Mouse (Mus musculus) intestine, embryonic 14.5 days (tissue): Measurements from ENCODE around the gene Olfr643. TPM values are rescaled to one million over a fixed set of nuclear protein-coding genes. Genes with fewer than 3 reads are reported as not detected.

Experiments used
- ATAC-seq: fragments of 200-750 bp; cut with Nextera tagmentation; replicated peaks from 2 replicates; pipeline ENCODE4 v1.8.0; 2017; ENCODE audit warnings: low read depth, moderate number of reproducible peaks, moderate TSS enrichment, moderate library complexity; ENCODE audit not compliant: low FRiP score, low TSS enrichment
- DNase-seq: peaks from one replicate; pipeline ENCODE4 v3.0.0-alpha.2; 2018; ENCODE audit warnings: low spot score
- H3K27ac ChIP-seq: fragments of 300-500 bp; sonication (generic); 2 replicates; pipeline ENCODE4 v1.5.1; 2014; ENCODE audit warnings: low read depth, mild to moderate bottlenecking, control low read depth
- H3K27me3 ChIP-seq: fragments of 300-500 bp; sonication (generic); replicated peaks from 2 replicates; pipeline ENCODE4 v1.6.1; 2014; ENCODE audit warnings: low read length, control low read depth; ENCODE audit not compliant: control insufficient read depth, insufficient read depth
- H3K36me3 ChIP-seq: fragments of 300-500 bp; sonication (generic); 2 replicates; pipeline ENCODE4 v1.6.1; 2014; ENCODE audit warnings: low read length, control low read depth; ENCODE audit not compliant: control insufficient read depth, insufficient read depth
- H3K4me1 ChIP-seq: fragments of 300-500 bp; sonication (generic); replicated peaks from 2 replicates; pipeline ENCODE4 v1.6.1; 2014; ENCODE audit warnings: low read length, control low read depth, mixed read lengths; ENCODE audit not compliant: control insufficient read depth, insufficient read depth
- H3K4me2 ChIP-seq: fragments of 300-500 bp; sonication (generic); 2 replicates; pipeline ENCODE4 v1.6.1; 2014; ENCODE audit warnings: low read length
- H3K4me3 ChIP-seq: fragments of 300-500 bp; sonication (generic); 2 replicates; pipeline ENCODE4 v1.5.1; 2014; ENCODE audit warnings: low read depth, low read length, control low read depth, mixed read lengths
- H3K9ac ChIP-seq: fragments of 300-500 bp; sonication (generic); 2 replicates; pipeline ENCODE4 v1.6.1; 2014; ENCODE audit warnings: mild to moderate bottlenecking, low read length
- H3K9me3 ChIP-seq: fragments of 300-500 bp; sonication (generic); 2 replicates; pipeline ENCODE4 v1.6.1; 2016; ENCODE audit warnings: low read length, control low read depth; ENCODE audit not compliant: control insufficient read depth
- WGBS: fragments of 180-500 bp; shearing (Covaris S2); extraction: QIAGEN DNeasy Blood & Tissue Kit; methylation state at CpG from one replicate; pipeline ENCODE4 v1.1.7; 2014; 5-methylcytosine and 5-hydroxymethylcytosine counted together
- polyA plus RNA-seq: library from polyadenylated mRNA; unstranded; fragments of >200 nt; fragmentation: Nextera tagmentation; extraction: Ambion mirVana; gene quantifications from 2 replicates; pipeline ENCODE4 v1.2.1, GENCODE M21; 2014

The Olfr643 gene
- polyA plus RNA-seq, result not detected in 2 replicates

- ATAC-seq (no peak), DNase-seq (no peak)
- no peaks in the 10 kb centered on the region for H3K36me3 ChIP-seq
- no peaks in the 10 kb centered on the region for H3K27me3 ChIP-seq
- no peaks in the 10 kb centered on the region for H3K9me3 ChIP-seq
- H3K4me2 ChIP-seq, result no peak within 1 kb of the TSS
- no peak within 1 kb of the TSS for H3K4me3 ChIP-seq
- H3K27ac ChIP-seq, result no peak within 1 kb of the TSS
- H3K9ac ChIP-seq, result no peak within 1 kb of the TSS
- WGBS, result 76% methylated on average over 5 of the region's 5 CpGs
- no peaks in the 10 kb centered on the region for H3K4me1 ChIP-seq
These were observed at the start of gene Olfr643 for GRCm38 (mm10) chr7:104137305-104137704. Gene Olfr643 (minus strand): TSS chr7:104137405.

- H3K4me1 ChIP-seq, result no peaks in the 10 kb centered on the region
- no peak within 1 kb of the TSS for H3K4me3 ChIP-seq
- DNase-seq (no peak), ATAC-seq (no peak)
- no peak within 1 kb of the TSS for H3K27ac ChIP-seq
- H3K27me3 ChIP-seq, result no peaks in the 10 kb centered on the region
- H3K9ac ChIP-seq, result no peak within 1 kb of the TSS
- H3K36me3 ChIP-seq, result no peaks in the 10 kb centered on the region
- no peak within 1 kb of the TSS for H3K4me2 ChIP-seq
- 85% methylated on average over 2 of the region's 2 CpGs for WGBS
- no peaks in the 10 kb centered on the region for H3K9me3 ChIP-seq
These were observed 46.1 kb upstream of the Olfr643 start, which contains the start of gene Olfr648 for GRCm38 (mm10) chr7:104183292-104183691. Gene Olfr648 (minus strand): TSS chr7:104183392.

- Histone ChIP-seq H3K4me2 (no peak overlapping the region), H3K4me1 (no peaks in the 10 kb centered on the region), H3K9me3 (no peaks in the 10 kb centered on the region), H3K36me3 (no peaks in the 10 kb centered on the region), H3K27ac (no peak overlapping the region), H3K27me3 (no peaks in the 10 kb centered on the region), H3K9ac (no peak overlapping the region), H3K4me3 (no peak overlapping the region)
- no peak for DNase-seq
- ATAC-seq, result no peak
- 84% methylated on average over 1 of the region's 1 CpGs for WGBS
These were observed 41.9 kb upstream of the Olfr643 start for GRCm38 (mm10) chr7:104179074-104179473.

GRCm38 (mm10) chr7:104178422-104179054, 41.3 kb upstream of the Olfr643 start:
- DNase-seq (no peak), ATAC-seq (no peak)
- Histone ChIP-seq H3K9me3 (no peaks in the 10 kb centered on the region), H3K4me1 (no peaks in the 10 kb centered on the region), H3K27me3 (no peaks in the 10 kb centered on the region), H3K4me2 (no peak overlapping the region), H3K27ac (no peak overlapping the region), H3K4me3 (no peak overlapping the region), H3K9ac (no peak overlapping the region), H3K36me3 (no peaks in the 10 kb centered on the region)
- WGBS, result 72% methylated on average over 5 of the region's 5 CpGs

GRCm38 (mm10) chr7:104175085-104175484, 37.9 kb upstream of the Olfr643 start:
- H3K36me3 ChIP-seq, result no peaks in the 10 kb centered on the region
- H3K9me3 ChIP-seq, result no peaks in the 10 kb centered on the region
- H3K4me3 ChIP-seq, result no peak overlapping the region
- H3K9ac ChIP-seq, result no peak overlapping the region
- no peak for DNase-seq
- no peak for ATAC-seq
- H3K27me3 ChIP-seq, result no peaks in the 10 kb centered on the region
- WGBS, result 71% methylated on average over 1 of the region's 1 CpGs
- H3K4me1 ChIP-seq, result no peaks in the 10 kb centered on the region
- H3K27ac ChIP-seq, result no peak overlapping the region
- H3K4me2 ChIP-seq, result no peak overlapping the region

- H3K27ac ChIP-seq, result no peak overlapping the region
- no peak for ATAC-seq
- no peak for DNase-seq
These were observed 32.5 kb upstream of the Olfr643 start for GRCm38 (mm10) chr7:104169634-104170204.

GRCm38 (mm10) chr7:104167105-104167504, 29.9 kb upstream of the Olfr643 start:
- Histone ChIP-seq H3K27ac (no peak overlapping the region), H3K4me2 (no peak overlapping the region), H3K36me3 (no peaks in the 10 kb centered on the region), H3K9ac (no peak overlapping the region), H3K27me3 (no peaks in the 10 kb centered on the region), H3K4me3 (no peak overlapping the region), H3K4me1 (no peaks in the 10 kb centered on the region), H3K9me3 (no peaks in the 10 kb centered on the region)
- 78% methylated on average over 6 of the region's 6 CpGs for WGBS
- DNase-seq, result no peak
- ATAC-seq, result no peak

More at GRCm38 (mm10) chr7:104169634-104170204, 32.5 kb upstream of the Olfr643 start:
- H3K9me3 ChIP-seq, result no peaks in the 10 kb centered on the region
- no peak overlapping the region for H3K9ac ChIP-seq
- no peaks in the 10 kb centered on the region for H3K36me3 ChIP-seq
- no peak overlapping the region for H3K4me2 ChIP-seq
- H3K4me3 ChIP-seq, result no peak overlapping the region
- WGBS, result 73% methylated on average over 6 of the region's 6 CpGs
- H3K4me1 ChIP-seq, result no peaks in the 10 kb centered on the region
- no peaks in the 10 kb centered on the region for H3K27me3 ChIP-seq

GRCm38 (mm10) chr7:104150456-104150855, 13.3 kb upstream of the Olfr643 start, which contains the start of gene Ubqlnl:
Gene Ubqlnl (minus strand): TSS chr7:104150556.
- Histone ChIP-seq H3K27me3 (no peaks in the 10 kb centered on the region), H3K4me2 (no peak within 1 kb of the TSS), H3K27ac (no peak within 1 kb of the TSS), H3K4me1 (no peaks in the 10 kb centered on the region), H3K4me3 (no peak within 1 kb of the TSS), H3K36me3 (no peaks in the 10 kb centered on the region), H3K9ac (no peak within 1 kb of the TSS), H3K9me3 (no peaks in the 10 kb centered on the region)
- DNase-seq (no peak), ATAC-seq (no peak)
- WGBS, result 93% methylated on average over 2 of the region's 2 CpGs

GRCm38 (mm10) chr7:104143179-104143578, 6.0 kb upstream of the Olfr643 start, which contains the start of gene Ubqln3:
Gene Ubqln3 (minus strand): TSS chr7:104143279.
- DNase-seq (no peak), ATAC-seq (no peak)
- Histone ChIP-seq H3K36me3 (no peaks in the 10 kb centered on the region), H3K27me3 (no peaks in the 10 kb centered on the region), H3K4me3 (no peak within 1 kb of the TSS), H3K4me2 (no peak within 1 kb of the TSS), H3K27ac (no peak within 1 kb of the TSS), H3K4me1 (no peaks in the 10 kb centered on the region), H3K9me3 (no peaks in the 10 kb centered on the region), H3K9ac (no peak within 1 kb of the TSS)
- 75% methylated on average over 3 of the region's 3 CpGs for WGBS
